Mouse (Mus musculus): Measurements from ENCODE around the gene Olfr487. TPM values are rescaled to one million over a fixed set of nuclear protein-coding genes. Genes with fewer than 3 reads are reported as not detected.

The Olfr487 gene
- total RNA-seq (2023), result not detected

DNA sequence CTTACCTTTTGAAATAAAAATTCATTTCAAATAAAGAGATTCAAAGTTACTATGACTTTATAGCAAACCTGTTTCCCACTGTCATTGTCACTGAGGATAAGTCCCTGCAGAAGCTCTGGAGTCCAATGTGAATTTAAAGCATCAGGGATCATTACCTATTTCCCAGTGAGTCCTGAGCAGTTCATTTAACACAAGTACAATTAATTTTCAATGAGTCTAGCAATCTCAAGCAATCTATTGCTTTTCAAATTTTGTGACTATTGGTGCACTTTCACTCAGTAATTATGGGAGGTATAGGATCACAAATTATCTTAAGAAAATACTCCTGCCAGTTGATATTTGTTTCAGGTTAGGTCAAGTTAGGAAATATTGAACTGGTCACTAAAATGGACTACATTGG, at the start of gene Olfr487:
Olfr487 (minus strand) TSS at position 101 of the 400 bp plus-strand sequence.

DNA sequence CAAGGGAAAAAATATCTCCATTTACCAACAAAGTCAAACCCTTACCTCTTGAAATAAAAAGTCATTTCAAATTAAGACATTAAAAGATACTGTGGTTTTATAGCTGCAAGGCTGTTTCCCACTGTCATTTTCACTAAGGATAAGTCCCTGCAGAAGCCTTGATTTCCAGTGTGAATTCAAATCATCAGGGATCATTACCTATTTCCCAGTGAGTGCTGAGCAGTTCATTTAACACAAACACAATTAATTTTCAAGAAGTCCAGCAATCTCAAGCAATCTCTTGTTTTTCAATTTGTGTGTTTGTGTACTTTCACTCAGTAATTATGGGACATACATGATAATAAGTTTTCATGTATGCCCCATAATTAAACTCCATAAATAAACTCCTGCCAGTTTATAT, 43.8 kb upstream of the Olfr487 start, which contains the start of gene Olfr488:
Olfr488 (minus strand) TSS at position 101 of the 400 bp plus-strand sequence.

DNA sequence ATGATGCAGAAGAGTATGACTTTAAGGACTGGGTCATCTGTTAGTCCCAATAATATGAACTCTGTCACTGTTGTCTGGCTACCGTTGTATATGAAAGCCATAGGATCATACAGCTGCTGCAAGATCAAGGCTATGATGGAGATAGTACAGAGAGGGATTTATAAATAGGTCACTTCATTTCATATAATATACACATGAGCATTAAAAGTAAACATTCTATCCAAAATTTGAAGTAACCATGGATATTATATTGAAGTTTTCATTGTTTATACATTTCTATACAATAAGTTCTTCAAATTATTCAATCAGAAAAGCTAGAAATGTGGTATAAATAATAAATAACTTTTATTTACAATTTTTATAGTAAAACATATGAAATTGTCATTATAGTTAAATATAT, 41.8 kb downstream of the Olfr487 start, which contains the start of gene Olfr486:
Olfr486 (minus strand) TSS at position 101 of the 400 bp plus-strand sequence.

DNA sequence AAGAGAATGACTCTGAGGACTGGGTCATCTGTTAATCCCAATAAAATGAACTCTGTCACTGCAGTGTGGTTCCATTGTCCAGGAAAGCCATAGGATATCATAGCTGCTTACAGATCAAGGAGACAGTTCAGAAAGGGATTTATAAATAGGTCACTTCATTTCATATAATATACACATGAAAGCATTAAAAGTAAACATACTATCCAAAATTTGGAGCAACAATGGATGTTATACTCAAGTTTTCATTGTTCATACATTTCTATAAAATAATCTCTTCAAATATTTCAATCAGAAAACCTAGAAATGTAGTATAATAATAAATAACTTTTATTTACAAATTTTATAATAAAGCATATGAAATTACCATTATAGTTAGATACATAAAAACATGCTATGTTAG, 54.7 kb downstream of the Olfr487 start, which contains the start of gene Olfr485:
Olfr485 (minus strand) TSS at position 101 of the 400 bp plus-strand sequence.

Other genes starting within 250 kb of the Olfr487 start
- gene Olfr476, start 249.8 kb downstream of the Olfr487 start, total RNA-seq (2023), result not detected
- gene Olfr477, start 227.9 kb downstream of the Olfr487 start, total RNA-seq (2023), result 0.18 TPM
- gene Olfr478, start 180.6 kb downstream of the Olfr487 start, total RNA-seq (2023), result not detected
- gene Olfr479, start 163.9 kb downstream of the Olfr487 start, total RNA-seq (2023), result not detected
- gene Olfr480, start 147.3 kb downstream of the Olfr487 start, total RNA-seq (2023), result not detected
- not detected for gene Olfr481, start 134.8 kb downstream of the Olfr487 start, total RNA-seq (2023)
- 1.3 TPM for gene Olfr482, start 117.0 kb downstream of the Olfr487 start, total RNA-seq (2023)
- not detected for gene Olfr483, start 113.8 kb downstream of the Olfr487 start, total RNA-seq (2023)
- not detected for gene Olfr484, start 87.2 kb downstream of the Olfr487 start, total RNA-seq (2023)
- not detected for gene Olfr485, start 54.8 kb downstream of the Olfr487 start, total RNA-seq (2023)
- gene Olfr486, start 41.9 kb downstream of the Olfr487 start, total RNA-seq (2023), result not detected
- not detected for gene Olfr488, start 43.7 kb upstream of the Olfr487 start, total RNA-seq (2023)
- not detected for gene Olfr490, start 74.3 kb upstream of the Olfr487 start, total RNA-seq (2023)
- gene Olfr491, start 98.8 kb upstream of the Olfr487 start, total RNA-seq (2023), result not detected
- not detected for gene Olfr492, start 109.0 kb upstream of the Olfr487 start, total RNA-seq (2023)
- not detected for gene Olfr493, start 132.3 kb upstream of the Olfr487 start, total RNA-seq (2023)
- gene Olfr494, start 150.7 kb upstream of the Olfr487 start, total RNA-seq (2023), result not detected
- gene Olfr495, start 178.5 kb upstream of the Olfr487 start, total RNA-seq (2023), result not detected
- gene Olfr497, start 205.8 kb upstream of the Olfr487 start, total RNA-seq (2023), result not detected

Data from CD8-positive naive resting alpha-beta T cell, adult 57 days (primary cell).